Mouse (Mus musculus) limb, embryonic 11.5 days (tissue): ENCODE results near the gene Trim39. TPM values are rescaled to one million over a fixed set of nuclear protein-coding genes. Genes with fewer than 3 reads are reported as not detected.

Experiments used
- ATAC-seq: fragments of 200-750 bp; cut with Nextera tagmentation; 2 replicates; pipeline ENCODE4 v1.8.0; 2017; ENCODE audit warnings: low read depth; ENCODE audit not compliant: insufficient number of reproducible peaks, low FRiP score, low TSS enrichment
- DNase-seq: peaks from one replicate; pipeline ENCODE4 v3.0.0-alpha.2; 2015; ENCODE audit warnings: low spot score
- H3K27ac ChIP-seq: fragments of 300-500 bp; sonication (generic); replicated peaks from 2 replicates; pipeline ENCODE4 v1.5.1; 2014; ENCODE audit warnings: low read depth, mild to moderate bottlenecking, low read length
- H3K27me3 ChIP-seq: fragments of 300-500 bp; sonication (generic); 2 replicates; pipeline ENCODE4 v1.6.1; 2014; ENCODE audit warnings: mild to moderate bottlenecking, low read length, mixed read lengths; ENCODE audit not compliant: control insufficient read depth, insufficient read depth
- H3K36me3 ChIP-seq: fragments of 300-500 bp; sonication (generic); 2 replicates; pipeline ENCODE4 v1.6.1; 2014; ENCODE audit warnings: mild to moderate bottlenecking, low read length, moderate library complexity, mixed read lengths; ENCODE audit not compliant: control insufficient read depth, insufficient read depth
- H3K4me1 ChIP-seq: fragments of 300-500 bp; sonication (generic); 2 replicates; pipeline ENCODE4 v1.6.1; 2014; ENCODE audit warnings: low read length, mixed read lengths; ENCODE audit not compliant: control insufficient read depth, insufficient read depth
- H3K4me2 ChIP-seq: fragments of 300-500 bp; sonication (generic); 2 replicates; pipeline ENCODE4 v1.6.1; 2014; ENCODE audit warnings: low read depth, mild to moderate bottlenecking, moderate library complexity; ENCODE audit not compliant: severe bottlenecking
- H3K4me3 ChIP-seq: fragments of 300-500 bp; sonication (generic); 2 replicates; pipeline ENCODE4 v1.5.1; 2014; ENCODE audit warnings: low read depth, low read length
- H3K9ac ChIP-seq: fragments of 300-500 bp; sonication (generic); 2 replicates; pipeline ENCODE4 v1.6.1; 2014; ENCODE audit warnings: mild to moderate bottlenecking, low read length
- H3K9me3 ChIP-seq: fragments of 300-500 bp; sonication (generic); 2 replicates; pipeline ENCODE4 v1.6.1; 2016; ENCODE audit warnings: low read length; ENCODE audit not compliant: control insufficient read depth
- WGBS: fragments of 180-500 bp; shearing (Covaris S2); extraction: QIAGEN DNeasy Blood & Tissue Kit; methylation state at CpG from one replicate; pipeline ENCODE4 v1.1.7; 2014; 5-methylcytosine and 5-hydroxymethylcytosine counted together
- polyA plus RNA-seq: library from polyadenylated mRNA; unstranded; fragments of >200 nt; fragmentation: Nextera tagmentation; extraction: Ambion mirVana; gene quantifications from 2 replicates; pipeline ENCODE4 v1.2.1, GENCODE M21; 2014

Trim39 gene
- polyA plus RNA-seq, 1 experiment from 2014 or later = 17.9 TPM

- Histone ChIP-seq H3K36me3 (peaks cover 8% of the 10 kb centered on the region; the same call in 1 of the 2 replicates), H3K27me3 (0 out of 2 replicates have a peak, but pooled peaks cover 3% of the 10 kb centered on the region), H3K4me1 (no peaks in the 10 kb centered on the region), H3K9me3 (no peaks in the 10 kb centered on the region), H3K4me3 (peak overlapping the region; percentile 75), H3K9ac (peak overlapping the region; percentile 80), H3K27ac (0 out of 2 replicates have a peak overlapping the region, but pooled peaks have one; percentile 36), H3K4me2 (peak overlapping the region; percentile 48)
- peak; percentile 78 for DNase-seq
- peak; percentile 92 for ATAC-seq
- WGBS = under 1% methylated on average over 37 of the region's 37 CpGs
Observed at GRCm38 (mm10) chr17:36257241-36257947, 14.7 kb downstream of the Trim39 start.

GRCm38 (mm10) chr17:36253087-36253600 lies 18.9 kb downstream of the Trim39 start:
- Histone ChIP-seq H3K4me2 (no peak overlapping the region), H3K9me3 (no peaks in the 10 kb centered on the region), H3K27ac (no peak overlapping the region), H3K4me3 (no peak overlapping the region), H3K36me3 (no peaks in the 10 kb centered on the region), H3K9ac (no peak overlapping the region), H3K27me3 (peaks cover 21% of the 10 kb centered on the region), H3K4me1 (no peaks in the 10 kb centered on the region)
- DNase-seq (no peak), ATAC-seq (no peak)
- 67% methylated on average over 6 of the region's 6 CpGs for WGBS

GRCm38 (mm10) chr17:36252250-36252876 lies 19.7 kb downstream of the Trim39 start:
- H3K27me3 ChIP-seq = peaks cover 23% of the 10 kb centered on the region
- peak overlapping the region; percentile 39; the same call in 1 of the 2 replicates for H3K4me2 ChIP-seq
- H3K4me3 ChIP-seq = no peak overlapping the region
- no peak overlapping the region for H3K27ac ChIP-seq
- no peaks in the 10 kb centered on the region for H3K36me3 ChIP-seq
- no peak overlapping the region for H3K9ac ChIP-seq
- 10% methylated on average over 25 of the region's 25 CpGs for WGBS
- peak; percentile 62; the same call in 1 of the 2 replicates for ATAC-seq
- no peaks in the 10 kb centered on the region for H3K4me1 ChIP-seq
- no peaks in the 10 kb centered on the region for H3K9me3 ChIP-seq
- peak; percentile 48 for DNase-seq

DNA sequence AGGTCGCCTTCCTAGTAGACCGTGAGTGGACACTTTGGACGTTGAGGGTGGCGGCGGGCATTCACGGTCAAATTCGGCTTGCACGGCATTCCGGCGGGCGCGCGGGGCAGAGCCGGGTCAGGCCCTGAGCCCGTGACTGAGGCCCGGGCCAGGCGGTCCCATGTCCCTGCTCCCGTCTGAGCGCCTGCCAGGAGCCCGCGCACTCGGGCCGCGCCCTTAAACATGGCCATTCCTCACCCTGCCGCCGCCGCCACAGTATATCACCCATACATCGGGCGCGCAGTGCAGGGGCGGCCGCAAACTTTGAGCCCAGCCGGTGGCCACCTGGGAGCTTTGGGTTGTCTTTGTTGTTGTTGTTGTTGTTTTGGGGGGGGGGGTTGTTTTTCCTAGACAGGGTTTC lies 23.2 kb downstream of the Trim39 start:
- Histone ChIP-seq H3K4me2 (no peak overlapping the region), H3K4me3 (no peak overlapping the region), H3K27ac (no peak overlapping the region), H3K9me3 (no peaks in the 10 kb centered on the region), H3K27me3 (peaks cover 23% of the 10 kb centered on the region), H3K9ac (no peak overlapping the region), H3K4me1 (no peaks in the 10 kb centered on the region), H3K36me3 (no peaks in the 10 kb centered on the region)
- no peak for ATAC-seq
- DNase-seq = no peak
- WGBS = 17% methylated on average over 33 of the region's 33 CpGs

GRCm38 (mm10) chr17:36245741-36246140 lies 26.3 kb downstream of the Trim39 start:
- H3K27me3 ChIP-seq = peaks cover 19% of the 10 kb centered on the region
- H3K4me3 ChIP-seq = no peak overlapping the region
- DNase-seq (no peak), ATAC-seq (no peak)
- WGBS = 86% methylated on average over 2 of the region's 2 CpGs
- H3K4me2 ChIP-seq = no peak overlapping the region
- no peak overlapping the region for H3K27ac ChIP-seq
- H3K9me3 ChIP-seq = no peaks in the 10 kb centered on the region
- H3K36me3 ChIP-seq = no peaks in the 10 kb centered on the region
- H3K4me1 ChIP-seq = peaks cover 4% of the 10 kb centered on the region; the same call in 1 of the 2 replicates
- H3K9ac ChIP-seq = no peak overlapping the region

GRCm38 (mm10) chr17:36244031-36244430 lies 28.0 kb downstream of the Trim39 start:
- DNase-seq (no peak), ATAC-seq (no peak)
- H3K9me3 ChIP-seq = no peaks in the 10 kb centered on the region

GRCm38 (mm10) chr17:36240637-36241213 lies 31.3 kb downstream of the Trim39 start:
- H3K27me3 ChIP-seq = peaks cover 21% of the 10 kb centered on the region
- no peaks in the 10 kb centered on the region for H3K36me3 ChIP-seq
- no peak overlapping the region for H3K4me3 ChIP-seq
- H3K9ac ChIP-seq = no peak overlapping the region
- 0 out of 2 replicates have a peak overlapping the region, but pooled peaks have one; percentile 10 for H3K4me2 ChIP-seq
- no peaks in the 10 kb centered on the region for H3K9me3 ChIP-seq
- 7% methylated on average over 5 of the region's 5 CpGs for WGBS
- H3K27ac ChIP-seq = no peak overlapping the region
- 0 out of 2 replicates have a peak, but pooled peaks have one; percentile 60 for ATAC-seq
- H3K4me1 ChIP-seq = peaks cover 11% of the 10 kb centered on the region
- peak; percentile 40 for DNase-seq

More at GRCm38 (mm10) chr17:36244031-36244430, 28.0 kb downstream of the Trim39 start:
- H3K4me2 ChIP-seq = no peak overlapping the region
- H3K36me3 ChIP-seq = no peaks in the 10 kb centered on the region
- no peak overlapping the region for H3K9ac ChIP-seq
- WGBS = 45% methylated on average over 5 of the region's 5 CpGs
- H3K4me3 ChIP-seq = no peak overlapping the region
- H3K4me1 ChIP-seq = peaks cover 7% of the 10 kb centered on the region
- no peak overlapping the region for H3K27ac ChIP-seq
- peaks cover 14% of the 10 kb centered on the region for H3K27me3 ChIP-seq

GRCm38 (mm10) chr17:36237321-36237921 lies 34.6 kb downstream of the Trim39 start:
- Histone ChIP-seq H3K4me2 (peak overlapping the region; percentile 54), H3K36me3 (no peaks in the 10 kb centered on the region), H3K27ac (no peak overlapping the region), H3K9ac (0 out of 2 replicates have a peak overlapping the region, but pooled peaks have one; percentile 22), H3K27me3 (peaks cover 27% of the 10 kb centered on the region), H3K4me1 (peaks cover 11% of the 10 kb centered on the region), H3K9me3 (no peaks in the 10 kb centered on the region), H3K4me3 (peak overlapping the region; percentile 21; the same call in 1 of the 2 replicates)
- ATAC-seq (no peak), DNase-seq (no peak)
- WGBS = 4% methylated on average over 27 of the region's 27 CpGs
